Mouse (Mus musculus) liver, embryonic 14.5 days (tissue): ENCODE measurements at regions not wholly inside any gene's neighbourhood (a gene's known extent, or its start where the extent isn't known, plus 50 kb on each side); places are given as distances from the start of the nearest gene placed in this dataset.

Experiments used
- CTCF ChIP-seq: IDR thresholded peaks from 2 replicates; pipeline ENCODE4 v1.5.1; 2016; ENCODE audit warnings: antibody characterized with exemption, low read depth, control low read depth
- EP300 ChIP-seq: IDR thresholded peaks from 2 replicates; pipeline ENCODE4 v1.6.1; 2016; ENCODE audit warnings: antibody characterized with exemption, low read depth

GRCm38 (mm10) chr17:67473137-67473536 lies 118.9 kb upstream of the Ptprm start:
- peak; percentile 48 for TF ChIP-seq CTCF
- TF ChIP-seq EP300 = no peak
